Mouse (Mus musculus) embryonic fibroblast, embryonic 13.5 days (primary cell): ENCODE results near the gene Cracr2b. TPM values are rescaled to one million over a fixed set of nuclear protein-coding genes. Genes with fewer than 3 reads are reported as not detected.

Source experiments
- H3K27ac ChIP-seq: 2 replicates; pipeline ENCODE4 v1.5.1; 2012; ENCODE audit warnings: low read length, control low read depth, inconsistent platforms; ENCODE audit not compliant: insufficient read depth
- H3K4me1 ChIP-seq: 2 replicates; pipeline ENCODE4 v1.6.1; 2011; ENCODE audit warnings: low read length; ENCODE audit not compliant: control insufficient read depth, insufficient read depth
- H3K4me3 ChIP-seq: 2 replicates; pipeline ENCODE4 v1.5.1; 2011; ENCODE audit warnings: mild to moderate bottlenecking, control low read depth, low read length; ENCODE audit not compliant: insufficient read depth
- CTCF ChIP-seq: IDR thresholded peaks from 2 replicates; pipeline ENCODE4 v1.5.1; 2011; ENCODE audit warnings: mild to moderate bottlenecking, control low read depth, low read length, moderate library complexity, borderline replicate concordance; ENCODE audit not compliant: insufficient read depth
- POLR2A ChIP-seq: IDR thresholded peaks from 2 replicates; pipeline ENCODE4 v1.6.1; 2011; ENCODE audit warnings: low read depth, mild to moderate bottlenecking, control low read depth, low read length, moderate library complexity
- polyA plus RNA-seq: library from polyadenylated mRNA; stranded (reverse); fragments of >200 nt; gene quantifications from 2 replicates; pipeline ENCODE4 v1.2.4, GENCODE M21; 2011; ENCODE audit warnings: low read depth; ENCODE audit not compliant: missing spikeins, insufficient read length

Gene Cracr2b
- polyA plus RNA-seq, 1 experiment = 1.3 TPM

GRCm38 (mm10) chr7:141481498-141482401 is 20.9 kb downstream of the Cracr2b start:
- no peak overlapping the region for H3K27ac ChIP-seq
- H3K4me1 ChIP-seq = peaks cover 6% of the 10 kb centered on the region
- H3K4me3 ChIP-seq = peak overlapping the region; percentile 21
- no peak for TF ChIP-seq POLR2A

- no peak overlapping the region for H3K27ac ChIP-seq
- peak overlapping the region; percentile 11 for H3K4me3 ChIP-seq
- no peak for TF ChIP-seq POLR2A
- TF ChIP-seq CTCF = no peak
- H3K4me1 ChIP-seq = peaks cover 10% of the 10 kb centered on the region
Observed at GRCm38 (mm10) chr7:141482531-141483024, 21.7 kb downstream of the Cracr2b start.

- peaks cover 10% of the 10 kb centered on the region; the same call in 1 of the 2 replicates for H3K4me1 ChIP-seq
- H3K4me3 ChIP-seq = no peak overlapping the region
- TF ChIP-seq POLR2A = no peak
- no peak for TF ChIP-seq CTCF
- H3K27ac ChIP-seq = no peak overlapping the region
Observed at GRCm38 (mm10) chr7:141483114-141483653, 22.3 kb downstream of the Cracr2b start.

DNA sequence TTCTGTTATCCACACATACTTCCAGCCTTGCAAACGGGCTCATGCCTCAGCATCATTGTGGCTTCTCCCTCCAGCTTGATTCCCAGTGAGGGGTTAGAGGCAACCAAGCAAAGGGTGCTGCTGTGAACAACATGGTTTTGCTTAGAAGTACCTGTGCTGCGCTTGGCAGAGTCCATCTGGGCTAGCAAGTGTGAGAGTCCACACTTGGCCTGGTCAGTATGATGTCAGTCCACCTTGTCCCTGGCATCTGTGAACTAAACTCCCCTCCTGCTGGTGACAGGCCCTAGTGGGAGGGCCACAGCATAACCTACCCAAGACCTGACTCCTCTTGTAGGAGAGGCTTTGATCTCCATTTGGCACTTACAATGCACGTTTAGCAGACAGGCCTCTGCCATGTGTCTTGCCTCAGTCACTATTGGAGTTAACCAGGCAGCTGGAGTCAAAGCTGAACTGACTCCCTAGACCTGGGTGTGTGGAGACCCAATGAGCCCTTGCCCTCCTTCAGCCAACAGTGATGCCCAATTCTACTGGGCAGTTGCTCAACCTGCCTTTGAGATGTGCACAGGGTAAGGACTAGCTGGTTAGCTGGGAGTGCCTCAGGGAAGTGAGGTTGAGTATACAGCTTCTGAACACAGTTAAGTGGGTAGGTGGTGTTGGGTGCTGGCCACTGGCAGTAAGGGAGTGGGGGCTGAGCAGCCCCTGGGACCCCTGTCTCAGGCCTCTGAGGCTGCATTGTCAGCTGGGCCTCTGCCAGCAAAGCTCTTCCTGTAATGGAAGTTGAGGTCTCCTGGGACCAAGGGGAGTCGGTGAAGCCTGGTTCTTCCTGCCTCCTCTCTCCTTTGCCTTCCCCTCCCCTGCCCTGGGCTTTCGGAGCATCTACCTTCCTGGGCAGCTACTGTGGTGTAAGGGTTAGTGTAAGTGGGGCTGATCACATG is 23.6 kb downstream of the Cracr2b start:
- H3K27ac ChIP-seq = no peak overlapping the region
- 0 out of 2 replicates have a peak, but pooled peaks cover 7% of the 10 kb centered on the region for H3K4me1 ChIP-seq
- H3K4me3 ChIP-seq = no peak overlapping the region
- TF ChIP-seq POLR2A (no peak), CTCF (no peak)

- H3K4me1 ChIP-seq = 0 out of 2 replicates have a peak, but pooled peaks cover 7% of the 10 kb centered on the region
- H3K4me3 ChIP-seq = no peak overlapping the region
- H3K27ac ChIP-seq = no peak overlapping the region
- TF ChIP-seq POLR2A (no peak), CTCF (no peak)
Observed at GRCm38 (mm10) chr7:141485186-141485585, 24.3 kb downstream of the Cracr2b start.

DNA sequence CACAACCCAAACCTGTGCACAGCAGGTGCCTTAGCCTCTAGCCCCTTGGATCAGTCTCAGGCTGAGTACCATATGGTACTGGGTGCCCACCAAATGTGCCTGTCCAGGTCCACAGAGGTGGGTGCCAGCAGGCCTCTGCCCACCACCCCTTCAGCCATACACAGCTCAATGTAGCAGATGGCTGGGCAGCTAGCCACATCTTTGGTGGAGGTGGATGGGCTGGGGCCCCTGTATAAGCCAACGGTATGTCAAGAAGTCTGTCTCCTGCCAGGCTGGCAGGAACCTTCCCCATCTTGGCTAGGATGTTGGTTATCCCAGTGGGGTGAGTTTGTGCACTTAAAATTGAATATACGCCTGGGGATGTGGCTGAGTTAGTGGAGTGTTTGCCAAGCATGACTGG is 24.7 kb downstream of the Cracr2b start:
- Histone ChIP-seq H3K27ac (no peak overlapping the region), H3K4me3 (no peak overlapping the region), H3K4me1 (0 out of 2 replicates have a peak, but pooled peaks cover 7% of the 10 kb centered on the region)
- TF ChIP-seq POLR2A (no peak), CTCF (no peak)

- Histone ChIP-seq H3K4me1 (0 out of 2 replicates have a peak, but pooled peaks cover 7% of the 10 kb centered on the region), H3K4me3 (no peak overlapping the region), H3K27ac (no peak overlapping the region)
- TF ChIP-seq CTCF (no peak), POLR2A (no peak)
Observed at GRCm38 (mm10) chr7:141486239-141486638, 25.3 kb downstream of the Cracr2b start.

- H3K4me3 ChIP-seq = no peak overlapping the region
- H3K4me1 ChIP-seq = 0 out of 2 replicates have a peak, but pooled peaks cover 7% of the 10 kb centered on the region
- TF ChIP-seq CTCF (no peak), POLR2A (no peak)
- no peak overlapping the region for H3K27ac ChIP-seq
Observed at GRCm38 (mm10) chr7:141487141-141487540, 26.2 kb downstream of the Cracr2b start.

DNA sequence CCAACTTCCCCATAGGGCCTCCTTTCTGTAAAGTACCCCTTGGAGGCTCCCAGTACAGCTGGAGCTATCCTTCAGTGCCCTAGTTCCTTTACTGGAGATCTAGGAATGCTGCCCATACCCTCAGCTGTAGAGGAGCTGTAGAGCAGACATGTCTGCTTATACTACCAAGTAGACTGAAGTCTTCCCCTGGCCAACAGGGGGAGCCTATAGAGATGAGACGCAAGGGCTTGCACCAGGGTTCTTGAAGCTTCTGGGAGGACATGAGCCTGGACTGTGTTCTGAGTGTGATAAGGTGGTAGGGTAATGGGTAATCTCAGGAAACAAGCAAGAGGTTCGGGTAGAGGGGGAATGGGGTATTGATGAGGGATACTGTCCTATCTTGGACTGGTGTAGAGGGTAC is 30.3 kb downstream of the Cracr2b start:
- H3K4me3 ChIP-seq = no peak overlapping the region
- TF ChIP-seq CTCF = no peak
- TF ChIP-seq POLR2A = no peak
- 0 out of 2 replicates have a peak, but pooled peaks cover 4% of the 10 kb centered on the region for H3K4me1 ChIP-seq
- H3K27ac ChIP-seq = no peak overlapping the region
